Mouse (Mus musculus): ENCODE results near the gene Dmpk.

GRCm38 (mm10) chr7:19086760-19087159 lies 3.1 kb downstream of the Dmpk start:
- no peak for TF ChIP-seq GATA1 (IDR thresholded peaks at IDR 0.05; ENCODE audit: borderline replicate concordance, low read length)
- no peak for TF ChIP-seq FLI1 (IDR thresholded peaks at IDR 0.05; ENCODE audit: low read length)

Measured in megakaryocyte, embryonic 14.5 days (primary cell).